ENCODE assay signal across 36 mouse cellular contexts in genomic region chr2:162970896-162971295, GRCm38 (mm10). TPM values are rescaled to one million over a fixed set of nuclear protein-coding genes. Genes with fewer than 3 reads are reported as not detected.
"Had no signal": no experiment of that assay in that cellular context is flagged by ENCODE, and none has a peak within 500 bp of the region (broad histone marks: within the 10 kb centered on the region; RNA-seq: fewer than 3 reads in every experiment).

No protein-coding gene starts in this region.

- H3K36me3 ChIP-seq: embryonic facial prominence, embryonic 10.5 days; embryonic facial prominence, embryonic 12.5 days; embryonic facial prominence, embryonic 13.5 days; embryonic facial prominence, embryonic 15.5 days; forebrain, embryonic 10.5 days; forebrain, embryonic 12.5 days; forebrain, embryonic 15.5 days; heart, embryonic 12.5 days had no signal

- H3K9me3 ChIP-seq: embryonic facial prominence, embryonic 10.5 days; embryonic facial prominence, embryonic 12.5 days; embryonic facial prominence, embryonic 13.5 days; embryonic facial prominence, embryonic 15.5 days; forebrain, embryonic 10.5 days; forebrain, embryonic 12.5 days; forebrain, embryonic 13.5 days; forebrain, embryonic 15.5 days; heart, embryonic 12.5 days had no signal

- DNase-seq: cerebellum, adult 9-11 months; cerebellum, postnatal 10 days; cerebellum, postnatal 14 days; cerebellum, postnatal 25 days; cerebellum, postnatal 36 days; embryo, embryonic 11 days; forebrain, postnatal 0 days; gastrocnemius, adult 2 months; gastrocnemius, postnatal 10 days; gastrocnemius, postnatal 14 days; gastrocnemius, postnatal 25 days; gastrocnemius, postnatal 36 days; heart, adult 18-20 months; heart, adult 2 months had no signal

- H3K4me3 ChIP-seq: embryonic facial prominence, embryonic 10.5 days; embryonic facial prominence, embryonic 12.5 days; embryonic facial prominence, embryonic 13.5 days; embryonic facial prominence, embryonic 15.5 days; erythroblast, embryonic 14.5 days; forebrain, embryonic 10.5 days; forebrain, embryonic 12.5 days; forebrain, embryonic 13.5 days; forebrain, embryonic 15.5 days; gastrocnemius, adult 2 months; heart, adult 2 months; heart, embryonic 12.5 days had no signal

- H3K27me3 ChIP-seq: embryonic facial prominence, embryonic 12.5 days; embryonic facial prominence, embryonic 13.5 days; embryonic facial prominence, embryonic 15.5 days; forebrain, embryonic 12.5 days; forebrain, embryonic 13.5 days; forebrain, embryonic 15.5 days had no signal

- H3K27ac ChIP-seq: embryonic facial prominence, embryonic 10.5 days; embryonic facial prominence, embryonic 12.5 days; embryonic facial prominence, embryonic 13.5 days; embryonic facial prominence, embryonic 15.5 days; forebrain, embryonic 10.5 days; forebrain, embryonic 12.5 days; forebrain, embryonic 13.5 days; forebrain, embryonic 15.5 days; gastrocnemius, adult 2 months; heart, adult 2 months had no signal

RNA-seq across cellular contexts. Expression of gene Sgk2, which starts 16.2 kb away (rescaled TPM):
- total RNA-seq: forebrain, postnatal 0 days; gastrocnemius, adult 18-20 months; gastrocnemius, adult 2 months; gastrocnemius, adult 8-10 months; gastrocnemius, postnatal 10 days; gastrocnemius, postnatal 14 days; gastrocnemius, postnatal 25 days; gastrocnemius, postnatal 36 days; gastrocnemius, postnatal 4 days; granulocyte monocyte progenitor cell, adult 5-6 weeks; heart, adult 18-20 months; heart, adult 2 months; heart, adult 8-10 months had no signal
- polyA plus RNA-seq: embryonic facial prominence, embryonic 10.5 days; embryonic facial prominence, embryonic 11.5 days; embryonic facial prominence, embryonic 14.5 days; embryonic facial prominence, embryonic 15.5 days; erythroblast, embryonic 14.5 days; forebrain, embryonic 10.5 days; forebrain, embryonic 11.5 days; forebrain, embryonic 12.5 days; forebrain, embryonic 13.5 days; forebrain, embryonic 14.5 days; forebrain, embryonic 15.5 days; forebrain, embryonic 16.5 days; heart, adult 2 months; heart, embryonic 11.5 days had no signal

RNA-seq across cellular contexts. Expression of gene L3mbtl1, which starts 27.6 kb away (rescaled TPM):
- total RNA-seq: common myeloid progenitor, adult 5-6 weeks; gastrocnemius, adult 18-20 months; gastrocnemius, adult 2 months; gastrocnemius, adult 8-10 months; gastrocnemius, postnatal 14 days; gastrocnemius, postnatal 36 days; granulocyte monocyte progenitor cell, adult 5-6 weeks; heart, adult 18-20 months; heart, adult 8-10 months had no signal
- polyA plus RNA-seq: erythroblast, embryonic 14.5 days; heart, embryonic 11.5 days; heart, embryonic 12.5 days had no signal
